Mouse (Mus musculus) forebrain, embryonic 14.5 days (tissue): Measurements from ENCODE around the gene Ctbs. TPM values are rescaled to one million over a fixed set of nuclear protein-coding genes. Genes with fewer than 3 reads are reported as not detected.
A peak's percentile ranks its signal among the peaks of the same experiment; 100 is the strongest.

ENCODE experiments used
- ATAC-seq: fragments of 200-750 bp; cut with Nextera tagmentation; 2 replicates; pipeline ENCODE4 v1.8.0; 2017; ENCODE audit warnings: mild to moderate bottlenecking, moderate library complexity
- DNase-seq: peaks from one replicate; pipeline ENCODE4 v3.0.0-alpha.2; 2015; ENCODE audit warnings: low spot score
- H3K27ac ChIP-seq: fragments of 300-500 bp; sonication (generic); 2 replicates; pipeline ENCODE4 v1.5.1; 2014; ENCODE audit warnings: low read depth, mild to moderate bottlenecking, control low read depth, low read length, moderate library complexity
- H3K27me3 ChIP-seq: fragments of 300-500 bp; sonication (generic); replicated peaks from 2 replicates; pipeline ENCODE4 v1.6.1; 2014; ENCODE audit warnings: low read length, control low read depth, mixed read lengths; ENCODE audit not compliant: control insufficient read depth, insufficient read depth
- H3K36me3 ChIP-seq: fragments of 300-500 bp; sonication (generic); 2 replicates; pipeline ENCODE4 v1.6.1; 2014; ENCODE audit warnings: low read length, control low read depth; ENCODE audit not compliant: control insufficient read depth, insufficient read depth
- H3K4me1 ChIP-seq: fragments of 300-500 bp; sonication (generic); 2 replicates; pipeline ENCODE4 v1.6.1; 2014; ENCODE audit warnings: antibody characterized with exemption, low read length, control low read depth; ENCODE audit not compliant: control insufficient read depth, insufficient read depth
- H3K4me2 ChIP-seq: fragments of 300-500 bp; sonication (generic); 2 replicates; pipeline ENCODE4 v1.6.1; 2014; ENCODE audit warnings: mild to moderate bottlenecking, control low read depth, low read length
- H3K4me3 ChIP-seq: fragments of 300-500 bp; sonication (generic); 2 replicates; pipeline ENCODE4 v1.5.1; 2014; ENCODE audit warnings: low read depth, low read length, control low read depth
- H3K9ac ChIP-seq: fragments of 300-500 bp; sonication (generic); 2 replicates; pipeline ENCODE4 v1.6.1; 2014; ENCODE audit warnings: mild to moderate bottlenecking, low read length, control low read depth, moderate library complexity
- H3K9me3 ChIP-seq: fragments of 300-500 bp; sonication (generic); replicated peaks from 2 replicates; pipeline ENCODE4 v1.6.1; 2016; ENCODE audit warnings: low read length, control low read depth, mixed read lengths; ENCODE audit not compliant: control insufficient read depth
- whole genome bisulfite sequencing: fragments of 180-500 bp; shearing (Covaris S2); extraction: QIAGEN DNeasy Blood & Tissue Kit; methylation state at CpG from one replicate; pipeline ENCODE4 v1.1.7; 2014; 5-methylcytosine and 5-hydroxymethylcytosine counted together
- polyA plus RNA-seq: library from polyadenylated mRNA; unstranded; fragments of >200 nt; fragmentation: Nextera tagmentation; extraction: Ambion mirVana; gene quantifications from 2 replicates; pipeline ENCODE4 v1.2.1, GENCODE M21; 2014

Gene Ctbs
- polyA plus RNA-seq, 1 experiment from 2014 or later = 5.0 TPM

- no peaks in the 10 kb centered on the region for H3K4me1 ChIP-seq
- no peak overlapping the region for H3K27ac ChIP-seq
- DNase-seq = no peak
- WGBS = 88% methylated on average over 4 of the region's 4 CpGs
- H3K27me3 ChIP-seq = no peaks in the 10 kb centered on the region
- H3K9ac ChIP-seq = no peak overlapping the region
- no peak overlapping the region for H3K4me2 ChIP-seq
- no peak overlapping the region for H3K4me3 ChIP-seq
- no peaks in the 10 kb centered on the region for H3K36me3 ChIP-seq
- H3K9me3 ChIP-seq = no peaks in the 10 kb centered on the region
- no peak for ATAC-seq
Observed at GRCm38 (mm10) chr3:146486464-146486863, 36.9 kb downstream of the Ctbs start.

GRCm38 (mm10) chr3:146494941-146495340 lies 45.3 kb downstream of the Ctbs start:
- Histone ChIP-seq H3K9ac (no peak overlapping the region), H3K36me3 (no peaks in the 10 kb centered on the region), H3K4me3 (no peak overlapping the region), H3K27me3 (no peaks in the 10 kb centered on the region), H3K4me2 (no peak overlapping the region), H3K27ac (no peak overlapping the region), H3K9me3 (no peaks in the 10 kb centered on the region), H3K4me1 (no peaks in the 10 kb centered on the region)
- ATAC-seq (no peak), DNase-seq (no peak)
- 32% methylated on average over 8 of the region's 8 CpGs for WGBS

DNA sequence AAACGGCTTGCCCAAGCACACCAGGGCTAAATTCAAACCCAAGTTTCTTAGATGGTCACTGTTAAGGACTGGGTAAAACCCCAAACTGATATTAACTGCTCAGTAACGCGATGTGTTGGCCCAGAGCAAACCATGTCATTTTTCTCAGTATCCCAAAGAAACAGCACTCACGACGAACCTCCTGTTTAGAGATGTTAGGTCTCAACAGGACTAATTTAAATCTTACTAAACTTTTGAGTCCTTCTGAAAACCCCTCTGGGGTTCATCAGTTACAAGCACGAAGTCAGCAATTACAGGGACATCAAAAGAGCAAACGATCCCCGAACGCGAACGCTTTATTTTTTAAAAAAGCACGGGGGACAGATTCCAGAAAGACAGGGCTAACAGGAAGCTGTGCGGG lies 49.4 kb downstream of the Ctbs start:
- Histone ChIP-seq H3K27me3 (no peaks in the 10 kb centered on the region), H3K9me3 (no peaks in the 10 kb centered on the region), H3K36me3 (peaks cover 9% of the 10 kb centered on the region), H3K27ac (peak overlapping the region; percentile 58; the same call in 1 of the 2 replicates), H3K4me1 (peaks cover 12% of the 10 kb centered on the region), H3K9ac (peak overlapping the region; percentile 83), H3K4me2 (peak overlapping the region; percentile 56), H3K4me3 (peak overlapping the region; percentile 82)
- ATAC-seq = no peak
- no peak for DNase-seq
- WGBS = 3% methylated on average over 13 of the region's 13 CpGs

DNA sequence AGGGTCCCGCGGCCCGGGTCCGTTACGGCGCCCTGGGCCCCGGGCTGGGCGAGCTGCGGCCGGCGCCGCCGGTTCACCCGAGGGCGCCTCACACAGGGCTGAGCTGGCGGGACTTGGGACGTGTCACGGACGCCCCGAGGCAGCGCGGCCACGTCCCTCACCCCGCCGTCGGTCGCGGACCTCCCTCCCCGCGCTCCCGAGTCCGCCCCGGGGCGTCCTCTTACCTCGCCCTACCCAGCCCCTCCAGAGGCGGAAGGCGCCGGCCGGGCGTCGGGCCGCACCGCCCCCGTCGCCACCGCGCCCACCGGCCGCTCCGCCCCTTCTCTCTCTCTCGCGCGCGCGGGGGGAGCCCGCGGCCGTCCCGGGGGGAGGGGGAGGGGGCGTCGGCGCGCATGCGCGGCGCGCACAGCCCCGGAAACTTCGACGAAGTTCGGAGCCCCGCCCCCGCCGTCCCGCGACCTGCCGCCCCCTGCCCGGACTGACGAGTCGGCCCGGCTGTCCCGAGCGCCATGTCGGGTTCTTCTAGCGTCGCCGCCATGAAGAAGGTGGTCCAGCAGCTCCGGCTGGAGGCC lies 49.9 kb downstream of the Ctbs start, which contains the start of the genes Spata1 and Gng5:
TSS of gene Spata1 (minus strand) at position 323 of the 572 bp plus-strand sequence.
TSS of gene Gng5 (plus strand) at position 377 of the 572 bp plus-strand sequence.
- Histone ChIP-seq H3K27me3 (no peaks in the 10 kb centered on the region), H3K9me3 (no peaks in the 10 kb centered on the region), H3K4me3 (peak within 1 kb of the TSS; percentile 82), H3K4me1 (peaks cover 12% of the 10 kb centered on the region), H3K4me2 (peak within 1 kb of the TSS; percentile 66), H3K27ac (peak within 1 kb of the TSS; percentile 76), H3K9ac (peak within 1 kb of the TSS; percentile 83), H3K36me3 (peaks cover 11% of the 10 kb centered on the region)
- ATAC-seq (peak; percentile 93), DNase-seq (peak; percentile 83)
- WGBS = 1% methylated on average over 67 of the region's 88 CpGs

GRCm38 (mm10) chr3:146500003-146500809 lies 50.6 kb downstream of the Ctbs start:
- H3K9ac ChIP-seq = peak overlapping the region; percentile 83
- peak overlapping the region; percentile 82 for H3K4me3 ChIP-seq
- peak overlapping the region; percentile 66 for H3K4me2 ChIP-seq
- H3K36me3 ChIP-seq = peaks cover 14% of the 10 kb centered on the region
- under 1% methylated on average over 56 of the region's 57 CpGs for WGBS
- no peaks in the 10 kb centered on the region for H3K9me3 ChIP-seq
- peak overlapping the region; percentile 76 for H3K27ac ChIP-seq
- H3K27me3 ChIP-seq = no peaks in the 10 kb centered on the region
- peaks cover 12% of the 10 kb centered on the region for H3K4me1 ChIP-seq
- ATAC-seq (no peak; the same call in none of the 2 replicates), DNase-seq (peak; percentile 58)

GRCm38 (mm10) chr3:146500810-146501201 lies 51.2 kb downstream of the Ctbs start:
- no peak overlapping the region for H3K27ac ChIP-seq
- H3K4me2 ChIP-seq = peak overlapping the region; percentile 66
- no peaks in the 10 kb centered on the region for H3K9me3 ChIP-seq
- H3K27me3 ChIP-seq = no peaks in the 10 kb centered on the region
- H3K9ac ChIP-seq = peak overlapping the region; percentile 83
- H3K36me3 ChIP-seq = peaks cover 20% of the 10 kb centered on the region
- no peak for ATAC-seq
- 10% methylated on average over 5 of the region's 5 CpGs for WGBS
- peak overlapping the region; percentile 82 for H3K4me3 ChIP-seq
- peaks cover 12% of the 10 kb centered on the region for H3K4me1 ChIP-seq
- no peak for DNase-seq

DNA sequence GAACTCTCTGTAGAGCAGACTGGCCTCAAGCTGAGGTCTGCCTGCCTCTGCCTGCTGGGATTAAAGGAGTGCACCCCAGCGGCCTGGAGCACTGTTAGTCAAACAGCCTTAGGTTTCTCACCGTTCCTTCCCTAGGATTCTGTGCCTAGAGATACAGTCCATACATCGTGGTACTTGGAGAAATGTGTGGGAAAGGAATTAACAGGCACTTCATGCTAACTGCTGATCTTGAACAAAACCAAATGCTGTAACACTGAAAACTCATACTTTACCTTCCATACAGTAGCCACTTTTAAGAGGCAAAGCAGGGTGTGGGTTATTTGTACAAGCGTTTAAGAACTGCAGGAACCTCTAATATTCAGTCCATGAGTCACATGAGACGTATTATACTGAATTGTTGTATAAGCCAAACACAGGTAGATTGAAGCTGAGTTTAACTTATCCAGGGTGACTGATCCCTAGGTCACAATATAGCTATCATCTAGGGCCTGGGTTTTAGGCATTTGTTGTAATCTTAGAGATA lies 52.1 kb downstream of the Ctbs start:
- H3K4me3 ChIP-seq = peak overlapping the region; percentile 82
- H3K4me1 ChIP-seq = peaks cover 12% of the 10 kb centered on the region
- H3K27me3 ChIP-seq = no peaks in the 10 kb centered on the region
- H3K9me3 ChIP-seq = no peaks in the 10 kb centered on the region
- H3K36me3 ChIP-seq = peaks cover 27% of the 10 kb centered on the region
- no peak for DNase-seq
- H3K9ac ChIP-seq = peak overlapping the region; percentile 83; the same call in 1 of the 2 replicates
- 66% methylated on average over 5 of the region's 5 CpGs for WGBS
- H3K4me2 ChIP-seq = peak overlapping the region; percentile 66
- no peak overlapping the region for H3K27ac ChIP-seq
- no peak for ATAC-seq

- no peaks in the 10 kb centered on the region for H3K27me3 ChIP-seq
- H3K27ac ChIP-seq = no peak overlapping the region
- no peaks in the 10 kb centered on the region for H3K9me3 ChIP-seq
- peaks cover 73% of the 10 kb centered on the region for H3K36me3 ChIP-seq
- ATAC-seq (no peak), DNase-seq (no peak)
- H3K9ac ChIP-seq = no peak overlapping the region
- H3K4me1 ChIP-seq = peaks cover 2% of the 10 kb centered on the region
- WGBS = 97% methylated on average over 7 of the region's 7 CpGs
- H3K4me3 ChIP-seq = no peak overlapping the region
- H3K4me2 ChIP-seq = no peak overlapping the region
Observed at GRCm38 (mm10) chr3:146506711-146507110, 57.1 kb downstream of the Ctbs start.
